Mouse (Mus musculus): ENCODE measurements around the gene Glis1.

The Glis1 gene

GRCm38 (mm10) chr4:107434356-107435237 lies at the start of gene Glis1:
TSS of gene Glis1 (plus strand) at chr4:107434591.
- DNase-seq (ENCODE audit: low spot score): peak; percentile 43

GRCm38 (mm10) chr4:107387038-107387437 lies 47.4 kb upstream of the Glis1 start:
- peak; percentile 26 for DNase-seq (ENCODE audit: low spot score)

- DNase-seq (ENCODE audit: low spot score): no peak
Measured at GRCm38 (mm10) chr4:107387465-107387864, 46.9 kb upstream of the Glis1 start.

GRCm38 (mm10) chr4:107388291-107388690 lies 46.1 kb upstream of the Glis1 start:
- DNase-seq (ENCODE audit: low spot score): no peak

- DNase-seq (ENCODE audit: low spot score): no peak
Measured at GRCm38 (mm10) chr4:107389345-107389744, 45.0 kb upstream of the Glis1 start.

- DNase-seq (ENCODE audit: low spot score): no peak
Measured at GRCm38 (mm10) chr4:107393771-107394170, 40.6 kb upstream of the Glis1 start.

- DNase-seq (ENCODE audit: low spot score): no peak
Measured at GRCm38 (mm10) chr4:107420202-107420601, 14.2 kb upstream of the Glis1 start.

GRCm38 (mm10) chr4:107421711-107422110 lies 12.7 kb upstream of the Glis1 start:
- DNase-seq (ENCODE audit: low spot score): no peak

- peak; percentile 15 for DNase-seq (ENCODE audit: low spot score)
Measured at GRCm38 (mm10) chr4:107422176-107422575, 12.2 kb upstream of the Glis1 start.

- no peak for DNase-seq (ENCODE audit: low spot score)
Measured at GRCm38 (mm10) chr4:107425616-107426015, 8.8 kb upstream of the Glis1 start.

- DNase-seq (ENCODE audit: low spot score): no peak
Measured at GRCm38 (mm10) chr4:107426631-107427030, 7.8 kb upstream of the Glis1 start.

GRCm38 (mm10) chr4:107432717-107433116 lies 1.7 kb upstream of the Glis1 start:
- peak; percentile 60 for DNase-seq (ENCODE audit: low spot score)

GRCm38 (mm10) chr4:107433998-107434355 lies 414 bp upstream of the Glis1 start:
- no peak for DNase-seq (ENCODE audit: low spot score)

GRCm38 (mm10) chr4:107435238-107435946 lies 1.0 kb downstream of the Glis1 start:
- DNase-seq (ENCODE audit: low spot score): no peak

GRCm38 (mm10) chr4:107436476-107436875 lies 2.1 kb downstream of the Glis1 start:
- DNase-seq (ENCODE audit: low spot score): no peak

- no peak for DNase-seq (ENCODE audit: low spot score)
Measured at GRCm38 (mm10) chr4:107438741-107439140, 4.3 kb downstream of the Glis1 start.

GRCm38 (mm10) chr4:107440306-107440705 lies 5.9 kb downstream of the Glis1 start:
- no peak for DNase-seq (ENCODE audit: low spot score)

- DNase-seq (ENCODE audit: low spot score): no peak
Measured at GRCm38 (mm10) chr4:107442288-107442687, 7.9 kb downstream of the Glis1 start.

- DNase-seq (ENCODE audit: low spot score): no peak
Measured at GRCm38 (mm10) chr4:107442891-107443483, 8.6 kb downstream of the Glis1 start.

- no peak for DNase-seq (ENCODE audit: low spot score)
Measured at GRCm38 (mm10) chr4:107443621-107444020, 9.2 kb downstream of the Glis1 start.

- DNase-seq (ENCODE audit: low spot score): no peak
Measured at GRCm38 (mm10) chr4:107448481-107448880, 14.1 kb downstream of the Glis1 start.

GRCm38 (mm10) chr4:107449519-107449918 lies 15.1 kb downstream of the Glis1 start:
- DNase-seq (ENCODE audit: low spot score): no peak
